Mouse (Mus musculus) lung, postnatal 0 days (tissue): ENCODE results near the gene Ppa1.

Experiments used
- CTCF ChIP-seq: IDR thresholded peaks from 2 replicates; pipeline ENCODE4 v1.5.1; 2016; ENCODE audit warnings: antibody characterized with exemption, mild to moderate bottlenecking
- EP300 ChIP-seq: IDR thresholded peaks from 2 replicates; pipeline ENCODE4 v1.6.1; 2016; ENCODE audit warnings: antibody characterized with exemption, mild to moderate bottlenecking, control low read depth

GRCm38 (mm10) chr10:61679545-61679944 lies 31.2 kb downstream of the Ppa1 start:
- TF ChIP-seq EP300 (no peak), CTCF (no peak)
